Mouse (Mus musculus): ENCODE results near the gene Gramd4. TPM values are rescaled to one million over a fixed set of nuclear protein-coding genes. Genes with fewer than 3 reads are reported as not detected.

The Gramd4 gene
- total and polyA plus RNA-seq, 3 experiments, result 0.17 to 0.66 (median 0.56) TPM

DNA sequence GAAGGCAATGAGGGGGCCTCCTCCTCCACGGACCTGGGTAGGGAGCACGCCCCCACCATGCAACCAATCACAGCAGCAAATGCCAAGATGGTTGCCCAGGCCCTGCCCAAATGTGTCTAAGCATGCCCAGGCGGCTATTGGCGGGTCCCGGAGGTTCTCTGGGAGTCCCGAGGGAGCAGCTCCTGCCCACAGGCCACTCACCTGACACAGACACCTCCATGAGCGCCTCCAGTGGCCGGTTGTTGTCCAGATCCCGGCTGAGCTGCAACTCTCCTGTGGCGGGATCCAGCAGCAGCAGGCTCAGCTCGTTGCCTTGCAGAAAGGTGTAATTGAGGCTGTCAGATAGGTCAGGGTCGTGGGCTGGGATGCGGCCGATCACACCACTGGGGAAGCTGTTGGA, 27.5 kb upstream of the Gramd4 start:
- dilution Hi-C loops (cut with MboI; ENCODE audit: extremely low pct_ligation_motif_present, extremely low pct_unique_long_range_greater_than_20kb, low sequenced_read_pairs) (no loop called here), in situ Hi-C loops (cut with MboI; ENCODE audit: low pct_ligation_motif_present, low pct_unique_long_range_greater_than_20kb, low sequenced_read_pairs) (loop anchor here (25.0 kb wide), 1 partner anchor 293 kb away; the partner anchor contains the start of gene Ppara)
- Histone ChIP-seq H3K4me2 (ENCODE audit: insufficient read depth, low read depth, poor library complexity, severe bottlenecking) (no peak overlapping the region), H3K27me3 (replicated peaks) (peaks cover 1% of the 10 kb centered on the region), H3K9ac (ENCODE audit: insufficient read depth, low read depth) (no peak overlapping the region), H3K4me1 (ENCODE audit: control insufficient read depth in 1 of 2, insufficient read depth in 2 of 2) (no peaks in the 10 kb centered on the region), H3K27ac (ENCODE audit: insufficient read depth, low read depth) (no peak overlapping the region), H3K9me3 (replicated peaks; ENCODE audit: low read length) (peaks cover 39% of the 10 kb centered on the region), H3K4me3 (replicated peaks in 1 of 3; ENCODE audit: low read depth in 2 of 3, low read length in 2 of 3, poor library complexity in 1 of 3) (no peak overlapping the region), H3K79me2 (replicated peaks; ENCODE audit: control insufficient read depth, extremely low read depth, insufficient read depth, poor library complexity, severe bottlenecking) (no peaks in the 10 kb centered on the region), H3K36me3 (replicated peaks in 1 of 2; ENCODE audit: control insufficient read depth in 1 of 2, insufficient read depth in 1 of 2, low read length in 1 of 2) (no peaks in the 10 kb centered on the region)
- no peak for DNase-seq (ENCODE audit: extremely low read depth)
- TF ChIP-seq JUND (conservative IDR thresholded peaks at IDR 0.05; ENCODE audit: low read depth, low read length) (no peak), CTCF (conservative IDR thresholded peaks at IDR 0.05 in 1 of 2, IDR thresholded peaks at IDR 0.05 in 1 of 2; ENCODE audit: low read depth in 2 of 2, low read length in 2 of 2) (0 out of 4 replicates have a peak, but pooled peaks of 1 of the 2 experiments have one; percentile 3)

DNA sequence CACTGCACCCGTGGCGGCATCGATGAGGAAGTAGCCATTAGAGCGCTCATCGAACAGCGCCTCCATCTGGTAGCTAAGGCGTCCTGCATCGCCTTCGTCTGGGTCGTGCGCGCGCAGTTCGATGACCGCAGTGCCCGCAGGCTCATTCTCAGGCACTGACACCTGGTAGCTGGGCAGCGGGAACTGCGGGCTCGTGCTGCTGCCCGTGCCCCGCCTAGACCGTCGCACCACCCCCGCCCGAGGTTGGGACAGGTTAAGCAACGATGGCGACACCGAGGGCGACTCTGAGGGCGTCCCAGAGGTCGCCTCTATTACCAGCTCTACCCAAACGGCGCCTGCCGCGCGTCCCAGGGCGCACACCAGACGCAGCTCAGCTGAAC, 24.7 kb upstream of the Gramd4 start:
- Histone ChIP-seq H3K9ac (ENCODE audit: insufficient read depth, low read depth) (no peak overlapping the region), H3K27ac (ENCODE audit: insufficient read depth, low read depth) (no peak overlapping the region), H3K4me1 (ENCODE audit: control insufficient read depth in 1 of 2, insufficient read depth in 2 of 2) (no peaks in the 10 kb centered on the region), H3K79me2 (replicated peaks; ENCODE audit: control insufficient read depth, extremely low read depth, insufficient read depth, poor library complexity, severe bottlenecking) (no peaks in the 10 kb centered on the region), H3K4me3 (replicated peaks in 1 of 3; ENCODE audit: low read depth in 2 of 3, low read length in 2 of 3, poor library complexity in 1 of 3) (no peak overlapping the region), H3K36me3 (replicated peaks in 1 of 2; ENCODE audit: control insufficient read depth in 1 of 2, insufficient read depth in 1 of 2, low read length in 1 of 2) (no peaks in the 10 kb centered on the region), H3K9me3 (replicated peaks; ENCODE audit: low read length) (peaks cover 39% of the 10 kb centered on the region), H3K4me2 (ENCODE audit: insufficient read depth, low read depth, poor library complexity, severe bottlenecking) (no peak overlapping the region), H3K27me3 (replicated peaks) (no peaks in the 10 kb centered on the region)
- TF ChIP-seq USF1 (IDR thresholded peaks at IDR 0.05; ENCODE audit: low read depth, low read length) (no peak), MAZ (IDR thresholded peaks at IDR 0.05; ENCODE audit: low read depth, low read length) (no peak), TCF12 (IDR thresholded peaks at IDR 0.05; ENCODE audit: low read depth, low read length) (no peak)
- DNase-seq (ENCODE audit: extremely low read depth), result no peak
- in situ Hi-C loops (cut with MboI; ENCODE audit: low pct_ligation_motif_present, low pct_unique_long_range_greater_than_20kb, low sequenced_read_pairs), result loop anchor here (25.0 kb wide), 1 partner anchor 296 kb away; the partner anchor contains the start of gene Ppara
- dilution Hi-C loops (cut with MboI; ENCODE audit: extremely low pct_ligation_motif_present, extremely low pct_unique_long_range_greater_than_20kb, low sequenced_read_pairs), result no loop called here

DNA sequence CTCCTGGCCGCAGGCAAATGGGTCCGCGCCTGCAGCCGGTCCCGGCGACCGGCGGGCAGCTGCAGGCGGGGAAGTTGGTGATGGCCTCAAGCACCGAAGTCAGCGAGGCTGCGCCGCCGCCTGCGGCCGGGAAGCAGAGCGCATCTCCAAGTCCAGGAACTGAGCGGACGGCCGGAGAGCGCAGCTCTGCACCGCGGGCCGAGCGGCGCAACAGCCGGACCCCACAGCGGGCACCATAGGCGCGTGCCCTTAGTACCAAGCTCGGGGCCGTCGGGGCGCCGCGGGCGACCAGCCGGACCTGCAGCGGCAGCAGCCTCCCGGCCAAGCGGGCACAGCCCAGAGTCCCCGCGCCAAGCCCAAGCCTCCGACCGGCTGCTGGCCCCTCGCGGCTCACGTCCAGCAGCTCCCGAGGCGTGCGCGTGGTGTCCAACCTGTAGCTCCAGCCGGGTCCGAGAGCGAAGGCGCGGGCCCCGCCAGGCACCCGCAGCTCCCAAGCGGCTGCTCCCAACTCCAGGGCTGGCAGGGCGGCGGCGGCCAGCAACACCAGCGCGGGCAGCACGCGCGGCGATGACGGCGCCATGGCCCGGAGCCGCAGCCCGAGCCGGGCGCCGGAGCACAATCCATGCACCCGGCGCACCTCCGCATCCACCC, 24.2 kb upstream of the Gramd4 start, which contains the start of gene Celsr1:
Gene Celsr1 (minus strand): TSS at position 587 of the 651 bp plus-strand sequence.
- TF ChIP-seq NELFE (IDR thresholded peaks at IDR 0.05; ENCODE audit: low read depth, low read length) (no peak), IRF4 (IDR thresholded peaks at IDR 0.05; ENCODE audit: low read depth, low read length) (no peak), POLR2AphosphoS2 (IDR thresholded peaks at IDR 0.05; ENCODE audit: low read depth, low read length) (no peak), MAZ (IDR thresholded peaks at IDR 0.05; ENCODE audit: low read depth, low read length) (no peak), ZC3H11A (IDR thresholded peaks at IDR 0.05; ENCODE audit: low read depth, low read length) (no peak), GABPA (IDR thresholded peaks at IDR 0.05; ENCODE audit: insufficient replicate concordance, low read depth, low read length) (no peak), MEF2A (IDR thresholded peaks at IDR 0.05; ENCODE audit: borderline replicate concordance, low read depth, low read length) (no peak), CTCF (conservative IDR thresholded peaks at IDR 0.05 in 1 of 2, IDR thresholded peaks at IDR 0.05 in 1 of 2; ENCODE audit: low read depth in 2 of 2, low read length in 2 of 2) (no peak), RAD21 (IDR thresholded peaks at IDR 0.05; ENCODE audit: low read depth, low read length) (no peak), SIN3A (IDR thresholded peaks at IDR 0.05; ENCODE audit: low read length) (no peak)
- H3K9ac ChIP-seq (ENCODE audit: insufficient read depth, low read depth), result no peak within 1 kb of the TSS
- no peak within 1 kb of the TSS for H3K4me2 ChIP-seq (ENCODE audit: insufficient read depth, low read depth, poor library complexity, severe bottlenecking)
- dilution Hi-C loops (cut with MboI; ENCODE audit: extremely low pct_ligation_motif_present, extremely low pct_unique_long_range_greater_than_20kb, low sequenced_read_pairs), result no loop called here
- no peaks in the 10 kb centered on the region for H3K79me2 ChIP-seq (replicated peaks; ENCODE audit: control insufficient read depth, extremely low read depth, insufficient read depth, poor library complexity, severe bottlenecking)
- peaks cover 39% of the 10 kb centered on the region for H3K9me3 ChIP-seq (replicated peaks; ENCODE audit: low read length)
- no peak within 1 kb of the TSS for H3K27ac ChIP-seq (ENCODE audit: insufficient read depth, low read depth)
- H3K36me3 ChIP-seq (replicated peaks in 1 of 2; ENCODE audit: control insufficient read depth in 1 of 2, insufficient read depth in 1 of 2, low read length in 1 of 2), result no peaks in the 10 kb centered on the region
- H3K4me1 ChIP-seq (ENCODE audit: control insufficient read depth in 1 of 2, insufficient read depth in 2 of 2), result no peaks in the 10 kb centered on the region
- in situ Hi-C loops (cut with MboI; ENCODE audit: low pct_ligation_motif_present, low pct_unique_long_range_greater_than_20kb, low sequenced_read_pairs), result loop anchor here (25.0 kb wide), 1 partner anchor 296 kb away; the partner anchor contains the start of gene Ppara
- no peak within 1 kb of the TSS for H3K4me3 ChIP-seq (replicated peaks in 1 of 3; ENCODE audit: low read depth in 2 of 3, low read length in 2 of 3, poor library complexity in 1 of 3)
- no peak for DNase-seq (ENCODE audit: extremely low read depth)
- H3K27me3 ChIP-seq (replicated peaks), result no peaks in the 10 kb centered on the region
